ENCODE assay signal across 17 mouse cellular contexts in genomic region chrX:10877856-10878255, GRCm38 (mm10).
A peak's percentile ranks its signal among the peaks of the same experiment; 100 is the strongest.
DNase-seq lines count a peak whose midpoint lies in the region; ATAC-seq and TF ChIP-seq lines count a peak whose summit lies in the region.
"Had no signal": no experiment of that assay in that cellular context is flagged by ENCODE, and none has a peak within 500 bp of the region (broad histone marks: within the 10 kb centered on the region; RNA-seq: fewer than 3 reads in every experiment).

No protein-coding gene starts in this region.

- ATAC-seq in forebrain, embryonic 13.5 days, result no peak
- ATAC-seq in stomach, embryonic 14.5 days (ENCODE audit: insufficient number of reproducible peaks, insufficient read depth, low FRiP score, low read depth), result 0 out of 2 replicates have a peak, but pooled peaks have one; percentile 23
- ATAC-seq in stomach, postnatal 0 days (ENCODE audit: low FRiP score, low TSS enrichment), result no peak
- ATAC-seq in limb, embryonic 13.5 days (ENCODE audit: low FRiP score, low read depth), result peak; percentile 97
- peak; percentile 47; the same call in 1 of the 2 replicates for ATAC-seq in stomach, embryonic 16.5 days (ENCODE audit: insufficient read depth, low FRiP score)
- ATAC-seq: forebrain, embryonic 15.5 days; Patski had no signal

- no peak overlapping the region for H3K9ac ChIP-seq in forebrain, embryonic 13.5 days
- no peak overlapping the region for H3K9ac ChIP-seq in stomach, embryonic 14.5 days (replicated peaks; ENCODE audit: low read depth, low read length)
- H3K9ac ChIP-seq in stomach, postnatal 0 days (ENCODE audit: low read length), result no peak overlapping the region
- H3K9ac ChIP-seq in limb, embryonic 13.5 days, result no peak overlapping the region
- H3K9ac ChIP-seq in stomach, embryonic 16.5 days (ENCODE audit: low read length), result no peak overlapping the region
- H3K9ac ChIP-seq: forebrain, embryonic 15.5 days; heart, embryonic 12.5 days; lung, embryonic 15.5 days had no signal

- no peak for TF ChIP-seq EP300 in stomach, postnatal 0 days (optimal IDR thresholded peaks at IDR 0.05)

- H3K36me3 ChIP-seq in forebrain, embryonic 10.5 days (replicated peaks), result no peaks in the 10 kb centered on the region
- no peaks in the 10 kb centered on the region for H3K36me3 ChIP-seq in forebrain, embryonic 13.5 days (ENCODE audit: poor library complexity, severe bottlenecking)
- H3K36me3 ChIP-seq in stomach, embryonic 14.5 days (ENCODE audit: control insufficient read depth, insufficient read depth, low read length), result no peaks in the 10 kb centered on the region
- no peaks in the 10 kb centered on the region for H3K36me3 ChIP-seq in stomach, postnatal 0 days (ENCODE audit: control insufficient read depth, insufficient read depth, low read length)
- H3K36me3 ChIP-seq in limb, embryonic 13.5 days, result no peaks in the 10 kb centered on the region
- H3K36me3 ChIP-seq in stomach, embryonic 16.5 days (ENCODE audit: control insufficient read depth, insufficient read depth, low read length), result no peaks in the 10 kb centered on the region
- H3K36me3 ChIP-seq: forebrain, embryonic 15.5 days; heart, embryonic 12.5 days; lung, embryonic 15.5 days had no signal

- H3K4me2 ChIP-seq in forebrain, embryonic 13.5 days, result no peak overlapping the region
- H3K4me2 ChIP-seq in stomach, embryonic 14.5 days (replicated peaks; ENCODE audit: low read depth, low read length), result no peak overlapping the region
- no peak overlapping the region for H3K4me2 ChIP-seq in stomach, postnatal 0 days (replicated peaks; ENCODE audit: low read depth)
- H3K4me2 ChIP-seq in limb, embryonic 13.5 days (replicated peaks), result peak overlapping the region; percentile 30
- no peak overlapping the region for H3K4me2 ChIP-seq in stomach, embryonic 16.5 days (ENCODE audit: low read depth, low read length)
- H3K4me2 ChIP-seq: forebrain, embryonic 15.5 days; heart, embryonic 12.5 days; lung, embryonic 15.5 days had no signal

- H3K9me3 ChIP-seq in forebrain, embryonic 10.5 days, result no peaks in the 10 kb centered on the region
- no peaks in the 10 kb centered on the region for H3K9me3 ChIP-seq in forebrain, embryonic 13.5 days (replicated peaks)
- H3K9me3 ChIP-seq in stomach, embryonic 14.5 days (ENCODE audit: control insufficient read depth, low read depth, low read length), result no peaks in the 10 kb centered on the region
- no peaks in the 10 kb centered on the region for H3K9me3 ChIP-seq in stomach, postnatal 0 days (ENCODE audit: control insufficient read depth, low read length)
- H3K9me3 ChIP-seq in limb, embryonic 13.5 days, result no peaks in the 10 kb centered on the region
- H3K9me3 ChIP-seq in stomach, embryonic 16.5 days (replicated peaks; ENCODE audit: control insufficient read depth, low read length), result no peaks in the 10 kb centered on the region
- H3K9me3 ChIP-seq: forebrain, embryonic 15.5 days; heart, embryonic 12.5 days; lung, embryonic 15.5 days had no signal

- 77% methylated on average over 5 of the region's 5 CpGs for WGBS in forebrain, embryonic 10.5 days
- 80% methylated on average over 5 of the region's 5 CpGs for WGBS in forebrain, embryonic 13.5 days
- 65% methylated on average over 5 of the region's 5 CpGs for WGBS in stomach, embryonic 14.5 days
- 74% methylated on average over 5 of the region's 5 CpGs for WGBS in stomach, postnatal 0 days
- WGBS in limb, embryonic 13.5 days, result 36% methylated on average over 5 of the region's 5 CpGs
- WGBS in stomach, embryonic 16.5 days, result 67% methylated on average over 5 of the region's 5 CpGs

- H3K4me3 ChIP-seq in forebrain, embryonic 10.5 days, result no peak overlapping the region
- no peak overlapping the region for H3K4me3 ChIP-seq in forebrain, embryonic 13.5 days
- H3K4me3 ChIP-seq in stomach, embryonic 14.5 days (ENCODE audit: low read depth, low read length), result no peak overlapping the region
- H3K4me3 ChIP-seq in stomach, postnatal 0 days (ENCODE audit: low read depth, low read length), result no peak overlapping the region
- H3K4me3 ChIP-seq in limb, embryonic 13.5 days, result no peak overlapping the region
- no peak overlapping the region for H3K4me3 ChIP-seq in stomach, embryonic 16.5 days (replicated peaks; ENCODE audit: low read length)
- H3K4me3 ChIP-seq: forebrain, embryonic 15.5 days; heart, embryonic 12.5 days; lung, embryonic 15.5 days had no signal

- peaks cover 10% of the 10 kb centered on the region for H3K27me3 ChIP-seq in forebrain, embryonic 10.5 days (ENCODE audit: poor library complexity, severe bottlenecking)
- no peaks in the 10 kb centered on the region for H3K27me3 ChIP-seq in forebrain, embryonic 13.5 days
- no peaks in the 10 kb centered on the region for H3K27me3 ChIP-seq in stomach, embryonic 14.5 days (ENCODE audit: control insufficient read depth, insufficient read depth, low read length)
- H3K27me3 ChIP-seq in stomach, postnatal 0 days (ENCODE audit: control insufficient read depth, insufficient read depth, low read length), result no peaks in the 10 kb centered on the region
- peaks cover 8% of the 10 kb centered on the region; the same call in 1 of the 2 replicates for H3K27me3 ChIP-seq in limb, embryonic 13.5 days
- H3K27me3 ChIP-seq in stomach, embryonic 16.5 days (ENCODE audit: control insufficient read depth, insufficient read depth, low read length), result no peaks in the 10 kb centered on the region; the same call in 1 of the 2 replicates
- H3K27me3 ChIP-seq: forebrain, embryonic 15.5 days; heart, embryonic 12.5 days; lung, embryonic 15.5 days had no signal

- no peak for TF ChIP-seq CTCF in stomach, postnatal 0 days (IDR thresholded peaks at IDR 0.05; ENCODE audit: low read depth)

- H3K27ac ChIP-seq in forebrain, embryonic 10.5 days, result no peak overlapping the region
- no peak overlapping the region for H3K27ac ChIP-seq in forebrain, embryonic 13.5 days
- H3K27ac ChIP-seq in stomach, embryonic 14.5 days (ENCODE audit: low read length), result no peak overlapping the region
- no peak overlapping the region for H3K27ac ChIP-seq in stomach, postnatal 0 days (replicated peaks)
- H3K27ac ChIP-seq in limb, embryonic 13.5 days, result no peak overlapping the region
- H3K27ac ChIP-seq in stomach, embryonic 16.5 days (ENCODE audit: low read length), result no peak overlapping the region
- H3K27ac ChIP-seq: forebrain, embryonic 15.5 days; lung, embryonic 15.5 days had no signal

- H3K4me1 ChIP-seq in forebrain, embryonic 10.5 days, result no peaks in the 10 kb centered on the region
- no peaks in the 10 kb centered on the region for H3K4me1 ChIP-seq in forebrain, embryonic 13.5 days
- no peaks in the 10 kb centered on the region for H3K4me1 ChIP-seq in stomach, embryonic 14.5 days (ENCODE audit: control insufficient read depth, insufficient read depth, low read length)
- H3K4me1 ChIP-seq in stomach, postnatal 0 days (replicated peaks; ENCODE audit: control insufficient read depth, insufficient read depth), result no peaks in the 10 kb centered on the region
- peaks cover 11% of the 10 kb centered on the region; the same call in 1 of the 2 replicates for H3K4me1 ChIP-seq in limb, embryonic 13.5 days
- H3K4me1 ChIP-seq in stomach, embryonic 16.5 days (ENCODE audit: control insufficient read depth, insufficient read depth, low read length), result no peaks in the 10 kb centered on the region
- H3K4me1 ChIP-seq: forebrain, embryonic 15.5 days; heart, embryonic 12.5 days; lung, embryonic 15.5 days had no signal

- peak; percentile 13 for DNase-seq in forebrain, embryonic 10.5 days (ENCODE audit: extremely low spot score, low spot score)
- DNase-seq in stomach, postnatal 0 days (ENCODE audit: low spot score), result no peak
- no peak for DNase-seq in ovary, postnatal 14 days (ENCODE audit: low spot score)
- DNase-seq in gastrocnemius, postnatal 4 days (ENCODE audit: low spot score in 2 of 2), result no peak
- DNase-seq: cerebellum, adult 11-12 months; gastrocnemius, postnatal 14 days; kidney, postnatal 14 days; left cerebral cortex, postnatal 4 days; spleen, adult 18-20 months had no signal

Comparison
In these comparisons a context has a peak if more than half of its experiments do, and no peak if none do; other contexts are left out.
1. ATAC-seq: peak in stomach, embryonic 14.5 days (single experiment), limb, embryonic 13.5 days (single experiment) and stomach, embryonic 16.5 days (single experiment); none in forebrain, embryonic 13.5 days (single experiment) and stomach, postnatal 0 days (single experiment).